Mouse (Mus musculus) stomach, postnatal 0 days (tissue): Measurements from ENCODE around the gene Fntb.

Experiments used
- CTCF ChIP-seq: IDR thresholded peaks from 2 replicates; pipeline ENCODE4 v1.5.1; 2016; ENCODE audit warnings: antibody characterized with exemption, low read depth, mild to moderate bottlenecking, moderate library complexity
- EP300 ChIP-seq: optimal IDR thresholded peaks from 2 replicates; pipeline ENCODE3; 2016; ENCODE audit warnings: antibody characterized with exemption

DNA sequence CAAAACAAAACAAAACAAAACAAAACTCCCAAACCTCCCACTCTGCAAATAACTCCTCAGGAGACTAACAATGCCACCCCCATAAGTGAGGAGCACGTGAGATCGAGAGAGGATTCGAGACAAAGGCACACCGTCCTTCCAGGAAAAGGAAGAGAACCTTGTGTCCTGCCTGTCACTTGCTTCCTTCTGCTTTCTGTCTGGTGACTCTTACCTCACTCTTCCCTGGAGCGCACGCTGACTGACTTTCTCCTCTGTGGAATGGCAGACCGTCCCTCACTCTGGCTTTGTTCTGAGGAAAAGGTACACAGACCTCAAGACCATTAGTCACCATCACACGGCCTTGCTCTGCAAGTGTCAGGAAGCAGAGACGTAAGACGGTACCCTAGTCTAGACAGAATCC, 48.2 kb downstream of the Fntb start:
- TF ChIP-seq EP300 (no peak), CTCF (no peak)
